Mouse (Mus musculus) fibroblast of lung, adult 2 months (primary cell): Measurements from ENCODE around the gene Mtap.

ENCODE experiments used
- DNase-seq: peaks from one replicate; pipeline ENCODE4 v3.0.0-alpha.2; 2011; ENCODE audit warnings: low read depth

The Mtap gene

DNA sequence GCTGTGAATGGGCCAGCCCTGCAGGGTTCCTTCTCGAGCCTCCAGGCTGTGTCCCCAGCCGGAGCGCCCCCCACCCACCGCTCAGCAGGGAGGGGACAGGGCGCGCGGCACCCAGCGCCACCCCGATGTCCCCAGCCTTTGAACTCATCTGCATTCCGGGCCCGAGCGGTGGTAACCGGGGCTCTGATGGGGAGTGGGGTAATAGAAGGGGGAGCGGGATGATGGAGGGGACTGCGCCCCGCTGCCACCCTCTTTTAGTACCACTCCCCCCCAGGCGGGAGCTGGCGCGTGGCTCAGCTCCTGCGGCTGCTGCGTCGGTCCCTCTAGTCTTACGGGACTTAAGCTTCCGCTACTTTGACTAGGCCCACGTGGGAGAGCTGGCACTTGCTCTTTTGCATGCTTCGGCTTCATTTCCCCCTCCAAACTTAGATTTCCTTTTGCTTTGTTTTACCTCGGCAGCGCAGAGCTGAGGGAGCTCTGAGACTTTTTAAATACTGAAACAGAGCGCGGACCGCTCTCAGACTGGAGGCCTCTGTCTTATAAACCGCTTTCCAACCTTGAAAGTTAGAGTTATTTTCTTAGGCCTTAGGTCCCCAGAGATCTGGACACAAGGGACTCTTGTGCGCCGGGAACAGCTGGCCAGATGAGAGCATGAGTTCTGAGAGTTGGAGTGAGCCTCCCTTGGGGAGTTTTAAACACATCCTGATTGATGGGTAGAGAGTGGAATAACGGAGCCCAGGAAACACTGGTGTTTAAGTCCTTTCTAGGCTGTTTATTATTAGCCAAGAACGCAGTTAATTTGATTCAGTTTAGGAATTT, 829 bp downstream of the Mtap start:
- DNase-seq: no peak

DNA sequence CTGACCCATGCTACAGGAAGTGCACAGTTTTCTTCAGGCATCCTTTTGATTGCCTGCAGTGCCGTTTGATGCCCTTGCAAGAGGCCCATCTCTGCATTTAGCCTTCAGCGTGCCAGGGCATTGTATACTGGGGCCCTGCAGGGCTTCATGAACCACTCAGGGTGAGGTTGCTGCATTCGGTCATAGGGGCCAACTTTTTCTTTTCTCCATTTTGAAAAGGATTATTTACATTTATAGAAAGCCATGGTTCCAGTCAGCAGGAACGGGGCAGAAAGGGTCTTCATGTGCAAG, 1.4 kb downstream of the Mtap start:
- DNase-seq: no peak

DNA sequence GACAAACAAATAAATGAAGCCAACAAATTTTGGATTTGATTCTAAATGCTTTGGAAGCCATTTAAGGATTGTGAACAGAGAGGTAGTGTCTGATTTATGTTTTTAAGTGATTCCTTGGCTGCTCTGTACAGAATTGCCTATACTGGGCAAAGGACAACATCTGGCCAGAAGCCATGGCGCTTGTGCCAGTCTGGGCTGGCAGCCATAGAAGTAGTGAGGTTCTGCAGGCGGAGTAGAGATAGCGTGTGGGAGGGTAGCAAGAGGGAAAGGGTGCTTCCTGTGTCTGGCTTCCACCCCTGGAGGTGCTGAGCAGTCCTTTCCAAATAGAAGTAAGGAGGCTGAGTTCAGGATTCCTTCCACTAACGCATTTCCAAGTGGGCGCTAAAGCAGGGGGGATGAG, 3.9 kb downstream of the Mtap start:
- no peak for DNase-seq

DNA sequence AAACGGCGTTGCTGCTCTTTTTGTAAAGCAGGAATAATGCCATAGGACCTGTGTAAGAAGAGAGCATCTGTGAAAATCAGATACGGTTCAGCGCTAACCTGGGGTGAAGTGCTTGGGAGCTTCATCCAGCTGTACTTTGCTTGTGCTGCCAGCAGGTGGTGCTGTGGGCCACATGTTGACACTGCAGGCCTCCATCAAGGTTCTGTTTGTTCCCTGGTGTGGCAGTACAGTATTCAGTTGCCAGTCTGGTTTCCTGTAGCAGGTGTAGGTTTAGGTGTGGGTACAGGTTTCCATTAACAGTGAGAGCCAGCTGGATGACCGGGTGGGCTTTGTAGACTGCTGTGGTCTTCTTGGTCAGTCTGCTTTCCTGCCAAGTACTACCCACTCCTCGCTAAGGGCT, 8.5 kb downstream of the Mtap start:
- no peak for DNase-seq

DNA sequence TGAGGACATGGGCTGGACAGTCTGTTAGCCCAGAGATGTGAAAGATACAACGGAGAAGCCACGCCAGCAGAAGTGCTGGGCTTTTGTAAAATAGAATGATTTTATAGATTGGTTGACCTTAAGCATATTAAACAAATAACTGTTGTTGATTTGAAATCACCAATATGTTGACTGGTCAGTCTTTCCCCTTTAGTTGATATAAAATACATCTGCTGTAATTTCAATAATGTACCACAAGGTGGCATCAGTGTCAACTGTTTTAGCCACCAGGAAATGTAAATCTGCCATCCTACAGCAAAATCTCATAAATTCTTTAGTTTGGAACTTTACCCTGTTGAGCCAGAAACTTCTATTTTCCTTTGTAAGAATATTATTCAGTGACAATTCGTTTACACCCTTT, 9.4 kb downstream of the Mtap start:
- DNase-seq: no peak

DNA sequence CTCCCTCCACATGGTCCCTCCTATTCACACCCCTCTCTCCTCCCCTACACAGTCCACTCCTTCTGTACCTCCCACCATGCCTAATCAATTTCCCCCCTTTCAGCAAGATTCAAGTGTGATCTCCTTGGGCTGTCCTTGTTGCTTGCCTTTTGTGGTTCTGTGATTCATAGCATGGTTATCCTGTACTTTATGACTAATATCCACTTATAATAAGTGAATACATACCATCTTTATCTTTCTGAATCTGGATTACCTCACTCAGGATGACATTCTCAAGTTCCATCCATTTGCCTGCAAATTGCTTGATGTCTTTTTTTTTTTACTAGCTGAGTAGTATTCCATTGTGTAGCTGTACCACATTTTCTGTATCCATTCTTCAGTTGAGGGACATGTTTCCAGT, 12.3 kb downstream of the Mtap start:
- no peak for DNase-seq

DNA sequence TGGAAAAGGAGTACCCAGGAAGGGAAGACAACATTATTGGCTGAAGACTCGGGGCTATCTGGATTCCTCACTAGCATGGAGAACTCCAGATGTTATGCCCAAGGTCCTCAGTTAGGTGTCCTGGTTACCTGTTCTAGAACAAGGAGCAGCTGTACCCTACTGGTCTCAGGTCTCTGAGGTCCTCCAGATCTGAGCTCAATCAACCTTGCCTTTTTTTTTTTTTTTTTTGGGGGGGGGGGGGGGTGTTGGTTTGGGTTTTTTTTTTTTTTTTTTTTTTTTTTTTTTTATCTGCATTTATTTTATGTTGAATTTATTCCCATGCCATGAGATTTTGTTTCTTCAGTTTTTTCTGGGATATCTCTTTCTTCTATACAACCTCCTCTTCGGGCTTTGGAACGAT, 24.5 kb downstream of the Mtap start:
- no peak for DNase-seq

DNA sequence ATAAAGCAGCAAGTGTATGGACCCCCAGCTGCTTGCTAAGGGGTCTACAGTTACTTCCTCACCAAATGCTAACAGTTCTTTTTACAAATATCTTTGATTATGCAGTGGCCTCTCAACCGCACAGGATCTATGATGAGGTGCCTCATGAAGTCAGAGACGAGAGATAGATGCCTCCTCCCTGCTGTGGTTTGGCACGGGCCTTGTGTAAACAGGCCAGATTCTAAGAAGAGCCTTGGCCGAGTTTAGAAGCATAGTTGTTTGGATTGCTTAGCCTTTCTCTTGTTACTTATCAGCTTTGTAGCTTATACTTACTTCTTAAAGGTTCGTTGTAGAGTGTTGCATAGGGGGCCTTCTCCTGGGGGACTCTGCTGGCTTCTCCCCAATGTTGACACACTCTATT, 25.6 kb downstream of the Mtap start:
- DNase-seq: no peak

DNA sequence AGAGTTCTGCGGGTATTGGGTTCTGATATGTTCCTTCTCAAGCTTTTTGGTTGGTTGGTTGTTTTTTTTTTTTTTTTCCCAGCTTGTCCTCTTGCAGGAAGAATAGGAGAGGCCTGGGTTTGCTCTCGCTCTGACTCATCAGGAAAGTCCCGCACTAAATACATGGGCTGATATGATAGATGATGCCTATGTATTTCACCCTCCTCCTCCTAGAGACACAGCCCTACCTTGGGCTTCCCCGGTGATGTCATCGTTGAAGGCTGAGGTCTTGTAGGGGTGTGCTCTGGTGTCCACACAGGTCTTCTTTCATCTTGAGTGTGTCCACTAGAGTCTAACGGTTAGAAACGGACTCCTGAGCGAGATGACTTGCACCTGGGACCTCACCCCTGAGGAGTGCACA, 26.7 kb downstream of the Mtap start:
- DNase-seq: no peak

DNA sequence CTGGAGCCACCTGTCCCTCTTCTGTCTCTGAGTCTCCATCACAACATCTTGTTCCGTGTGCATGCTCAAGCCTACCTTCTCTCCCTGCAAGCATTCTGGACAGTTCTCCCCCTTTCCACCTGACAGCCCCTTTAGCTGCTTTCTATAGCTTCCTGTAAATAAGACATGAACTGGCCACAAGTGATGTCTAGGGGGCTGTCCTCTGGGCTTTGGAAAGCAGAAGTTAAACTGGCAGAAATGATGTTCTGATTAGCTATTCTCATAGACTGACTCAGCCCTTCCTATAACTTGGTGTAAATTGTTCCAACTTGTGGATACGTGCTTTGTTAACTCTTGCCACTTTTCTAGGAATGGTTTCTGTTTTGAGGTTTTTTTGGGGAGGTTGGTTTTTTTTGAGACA, 27.8 kb downstream of the Mtap start:
- DNase-seq: no peak

DNA sequence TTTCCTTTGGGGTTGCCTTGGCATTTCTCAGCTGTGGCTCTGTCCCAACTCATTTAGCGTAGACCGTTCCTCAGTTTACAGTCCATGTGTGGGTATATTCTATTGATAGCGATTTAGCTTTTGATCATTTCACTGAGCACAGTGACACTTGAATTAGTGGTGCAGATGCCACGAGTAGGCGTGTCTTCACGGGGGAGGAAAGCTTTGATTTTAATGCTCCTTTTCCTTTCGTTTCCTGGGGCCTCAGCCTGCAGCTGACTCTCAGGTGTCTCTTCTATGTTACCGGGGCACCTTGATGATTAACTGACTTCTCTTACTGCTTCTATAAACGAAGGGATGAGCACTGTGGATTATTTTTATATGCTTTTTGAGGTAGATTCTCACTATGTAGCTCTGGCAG, 32.0 kb downstream of the Mtap start:
- DNase-seq: no peak

DNA sequence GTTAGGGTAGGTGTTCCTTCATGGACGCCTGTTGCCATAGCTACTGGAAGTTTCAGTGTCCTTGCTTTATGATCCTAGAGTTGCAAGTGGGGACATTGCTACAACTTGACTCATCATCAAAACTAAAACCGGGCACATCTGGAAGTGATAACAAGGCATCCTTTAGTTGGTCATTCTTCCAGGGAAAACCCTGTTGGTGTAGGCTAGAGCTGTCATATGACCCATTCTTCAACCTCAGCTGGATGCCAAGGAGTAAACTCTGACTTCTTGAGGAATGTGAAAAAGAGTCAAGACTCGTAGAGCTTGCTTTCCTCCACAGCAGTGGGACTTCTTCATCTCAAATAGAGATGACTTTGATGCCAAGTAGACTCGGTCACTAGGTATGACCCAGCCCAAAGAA, 32.8 kb downstream of the Mtap start:
- DNase-seq: peak; percentile 59

DNA sequence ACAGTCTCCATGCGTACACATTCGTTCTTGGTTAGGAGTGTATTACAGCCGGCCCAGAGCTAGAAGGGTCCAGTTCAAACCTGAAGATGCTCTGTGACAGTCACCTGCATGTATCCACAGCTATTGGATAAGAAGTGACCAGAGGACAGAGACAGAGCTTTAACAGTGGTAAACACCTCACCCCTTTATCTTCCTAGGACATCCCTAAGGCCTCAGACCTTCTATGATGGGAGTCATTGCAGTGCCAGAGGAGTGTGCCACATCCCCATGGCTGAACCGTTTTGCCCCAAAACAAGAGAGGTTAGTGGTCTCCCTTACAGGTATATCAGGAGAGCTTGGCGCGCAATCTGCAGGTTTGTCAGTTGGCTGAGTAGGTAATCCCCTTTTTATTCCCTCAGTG, 34.0 kb downstream of the Mtap start:
- DNase-seq: no peak

DNA sequence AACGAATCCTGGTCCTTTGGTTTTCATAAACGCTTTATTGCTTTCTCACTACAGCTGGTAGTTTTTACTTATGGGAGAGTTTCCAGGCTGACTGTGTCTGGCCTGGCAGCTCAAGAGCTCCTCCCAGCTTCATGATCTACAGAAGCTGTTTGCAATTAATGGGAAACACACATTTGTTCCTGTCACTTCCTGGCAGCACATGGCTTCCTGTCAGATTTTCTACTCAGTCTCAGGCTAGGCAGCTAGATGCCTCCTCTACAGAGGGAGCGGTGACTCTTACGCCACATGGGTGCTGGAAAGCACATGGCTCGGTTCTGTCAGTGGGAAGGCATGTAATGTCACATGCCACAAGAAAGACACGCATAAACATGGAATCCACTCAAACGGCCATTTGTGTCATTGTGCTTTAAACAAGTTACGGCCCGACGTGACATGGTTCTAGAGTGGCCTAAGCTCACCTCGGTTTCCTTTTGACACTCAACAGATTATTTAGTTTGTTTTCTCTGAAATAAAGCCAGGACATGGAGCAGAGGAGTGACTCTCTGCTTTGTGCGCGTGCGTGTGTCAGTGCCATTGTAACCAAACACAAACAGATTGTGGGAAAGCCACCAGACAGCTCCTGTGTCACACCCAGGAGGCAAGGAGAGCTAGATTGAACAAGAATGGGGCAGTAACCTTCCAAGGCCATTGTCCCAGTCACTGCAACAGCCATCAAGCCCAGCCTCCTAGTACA, 36.1 kb downstream of the Mtap start:
- no peak for DNase-seq

DNA sequence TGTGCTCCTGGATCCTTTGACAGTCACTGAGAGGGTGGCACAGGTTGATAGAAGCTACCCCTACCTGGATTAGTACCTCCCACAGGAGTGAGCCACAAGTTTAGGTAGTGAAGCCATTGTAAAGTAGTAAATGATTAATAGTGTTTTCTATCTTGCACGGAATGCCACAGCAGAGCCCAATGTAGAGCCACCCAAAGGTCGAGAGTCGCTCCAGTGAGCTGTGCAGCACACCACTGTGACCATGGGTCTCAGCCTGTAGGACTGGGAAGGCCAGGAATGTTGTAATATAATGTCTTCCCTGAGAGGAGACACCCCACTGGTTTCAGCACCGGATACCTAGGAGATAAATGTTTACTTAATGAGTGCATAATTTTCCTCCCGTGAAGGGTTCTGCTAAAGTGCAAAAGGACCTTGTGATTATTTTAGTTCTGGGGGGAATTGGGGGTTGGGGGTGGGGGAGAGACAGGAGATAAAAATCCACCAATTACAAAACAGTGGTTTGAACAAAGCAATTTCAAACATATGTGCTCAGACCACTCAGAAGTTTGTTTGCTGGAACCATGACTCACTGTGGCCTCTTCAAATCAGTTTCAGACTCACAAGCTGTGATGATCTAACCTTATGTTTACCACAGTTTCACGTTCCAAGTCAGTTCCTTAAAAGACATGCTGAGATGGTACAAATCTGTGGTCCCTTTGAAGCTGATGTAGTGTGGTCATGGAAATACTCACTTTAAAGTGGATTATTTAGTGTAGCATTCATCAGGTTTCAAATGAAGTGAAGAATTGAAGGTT, 40.8 kb downstream of the Mtap start:
- no peak for DNase-seq

DNA sequence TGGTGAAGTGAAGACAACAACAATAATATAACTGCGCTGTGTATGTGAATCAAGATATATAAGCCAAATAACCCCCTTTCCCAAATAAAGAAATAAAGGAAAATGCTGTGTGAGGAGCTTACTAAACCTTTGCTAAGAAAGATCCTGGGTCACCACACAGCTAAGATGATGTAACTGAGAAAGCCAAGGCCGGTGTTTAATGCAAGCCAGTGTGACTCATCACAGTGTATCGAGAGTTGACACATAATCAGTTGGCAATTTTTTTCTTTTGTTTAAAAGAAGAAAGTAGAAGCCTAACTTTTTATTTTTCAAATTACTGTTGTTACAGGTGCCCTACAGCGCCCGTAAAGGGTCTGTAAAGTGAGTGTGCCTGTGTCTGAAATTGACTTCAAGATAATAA, 43.2 kb downstream of the Mtap start:
- DNase-seq: no peak

DNA sequence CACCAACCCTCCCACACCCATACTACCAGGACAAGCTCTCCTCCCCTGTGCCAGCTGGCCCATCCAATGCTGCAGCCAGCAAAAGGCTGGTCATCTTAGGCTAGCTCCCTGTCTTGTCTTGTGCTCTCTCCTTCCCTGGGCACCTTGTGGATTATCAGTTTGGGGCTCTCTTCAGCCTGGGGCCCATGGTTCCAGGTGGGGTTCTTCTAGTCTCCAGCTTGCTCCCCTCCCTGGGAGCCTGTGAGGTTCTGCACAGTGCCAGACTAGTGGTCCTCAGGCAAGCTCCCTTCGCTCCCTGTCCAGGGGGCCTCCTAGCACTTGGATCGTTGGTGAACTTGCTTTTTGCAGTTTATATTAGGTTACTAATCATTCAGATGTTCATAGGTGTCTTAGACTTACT, 44.7 kb downstream of the Mtap start:
- no peak for DNase-seq

DNA sequence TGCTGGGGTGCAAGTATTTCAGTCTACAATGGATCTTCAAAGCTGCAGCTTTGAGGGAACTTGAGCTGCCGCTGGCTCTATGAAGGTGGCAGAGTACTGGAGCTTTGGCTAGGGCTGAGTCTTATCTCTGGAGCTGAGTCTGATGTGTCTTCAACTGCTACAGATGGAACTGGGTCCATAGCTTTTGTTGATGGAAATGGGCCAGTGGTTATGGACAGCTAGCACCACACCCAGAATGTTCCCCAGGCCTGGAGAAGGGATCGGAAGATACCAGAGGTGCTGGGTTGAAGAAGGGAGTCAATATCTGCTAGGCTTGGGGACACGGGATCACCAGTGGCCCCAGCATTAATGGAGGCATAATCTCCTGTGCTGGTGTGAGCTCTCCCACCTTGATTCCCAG, 45.6 kb downstream of the Mtap start:
- no peak for DNase-seq

DNA sequence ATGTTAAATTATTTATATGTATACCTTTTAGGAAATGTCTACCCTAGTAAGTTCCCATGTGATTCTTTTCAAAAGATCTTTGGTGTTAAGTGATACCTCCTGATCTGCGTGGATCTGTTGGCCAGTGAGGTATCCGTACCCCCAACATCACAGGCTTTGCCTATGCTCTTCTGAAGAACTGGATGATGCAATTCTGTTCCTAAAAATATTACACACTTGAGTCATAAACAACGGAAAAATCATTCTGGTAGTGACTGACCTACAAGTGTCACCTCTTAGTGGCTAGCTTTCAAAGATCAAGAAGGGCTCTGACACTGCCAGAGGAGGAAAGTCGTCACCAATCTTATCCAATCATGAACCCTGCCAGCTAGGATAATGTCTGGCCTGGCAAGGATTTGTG, 58.6 kb downstream of the Mtap start:
- no peak for DNase-seq

DNA sequence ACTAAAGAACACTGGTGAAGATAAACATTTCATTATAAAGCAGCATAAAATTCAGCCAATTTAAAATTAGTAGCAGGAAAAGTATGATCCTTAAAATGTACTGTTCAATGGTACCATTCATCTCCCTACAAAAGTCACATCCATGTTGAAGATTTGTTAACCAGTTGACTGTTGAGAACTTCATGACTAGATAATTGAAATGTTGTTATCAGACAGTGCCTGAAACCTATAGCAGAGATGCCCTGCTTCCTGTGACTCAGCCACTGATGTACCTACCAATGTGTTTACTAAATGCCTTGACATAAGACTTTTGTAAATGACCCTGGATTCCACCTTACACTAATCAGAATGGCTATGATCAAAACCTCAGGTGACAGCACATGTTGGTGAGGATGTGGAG, 60.2 kb downstream of the Mtap start:
- no peak for DNase-seq

DNA sequence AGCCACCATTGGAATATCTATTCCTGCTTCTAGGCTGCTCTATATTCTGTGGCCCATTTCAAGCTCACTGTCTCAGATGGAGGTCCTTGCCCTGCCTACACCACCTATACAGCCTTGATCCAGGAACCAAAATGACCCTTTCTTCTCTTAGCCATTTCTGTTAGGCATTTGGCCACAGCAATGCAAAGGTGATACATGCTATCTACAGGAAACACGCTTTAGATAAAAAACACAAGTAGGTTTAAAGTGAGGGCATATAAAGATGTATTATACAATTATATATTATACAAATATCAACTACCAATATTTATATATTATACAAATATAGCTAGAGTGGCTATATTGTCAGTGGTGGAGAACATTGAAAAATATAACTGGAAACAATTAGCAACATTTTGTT, 63.9 kb downstream of the Mtap start:
- DNase-seq: no peak

DNA sequence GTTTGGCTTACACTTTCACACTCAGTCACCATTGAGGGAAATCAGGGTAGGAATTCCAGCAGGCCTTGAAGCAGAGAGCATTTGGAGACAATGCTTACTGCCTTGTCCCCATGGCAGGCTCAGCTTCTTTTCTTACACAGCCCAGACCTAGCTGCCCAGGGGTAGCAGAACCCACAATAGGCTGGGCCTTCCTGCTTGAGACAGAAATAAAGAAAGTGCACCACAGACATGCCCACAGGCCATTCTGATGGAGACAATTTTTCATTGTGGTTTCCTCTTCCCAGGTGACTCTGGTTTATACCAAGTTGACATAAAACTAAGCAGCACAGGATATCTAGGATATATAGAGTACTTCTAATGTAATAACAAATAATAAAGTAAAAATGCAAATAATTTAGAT, 72.4 kb downstream of the Mtap start:
- DNase-seq: no peak

DNA sequence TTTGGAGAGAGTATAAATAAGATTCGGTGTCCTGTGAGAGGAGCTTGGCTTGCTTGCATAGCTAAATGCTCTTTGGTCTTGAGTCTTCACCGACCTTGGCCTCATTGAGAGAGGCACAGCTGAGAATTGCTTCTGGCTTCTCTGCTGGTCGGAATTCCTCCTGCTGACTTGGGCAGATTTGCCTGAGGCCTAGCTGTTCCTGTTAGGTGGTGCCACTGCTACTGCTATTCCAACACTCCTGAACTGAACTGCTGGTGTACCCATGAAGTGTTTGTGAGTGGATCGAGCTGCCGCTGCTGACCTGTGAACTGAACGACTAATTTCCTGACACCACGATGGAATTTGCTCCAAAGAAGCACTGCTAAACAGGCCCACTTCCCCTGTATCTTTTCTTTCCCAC, 73.4 kb downstream of the Mtap start:
- DNase-seq: no peak
